Mouse (Mus musculus) G1E (cell line): ENCODE results near the gene Lgals3.

Experiments
- CTCF ChIP-seq: IDR thresholded peaks from 2 replicates; pipeline ENCODE4 v1.5.1; 2012; ENCODE audit warnings: low read depth, low read length, inconsistent platforms, mixed read lengths
- GATA1 ChIP-seq: IDR thresholded peaks from 2 replicates; pipeline ENCODE4 v1.6.1; 2012; ENCODE audit warnings: borderline replicate concordance, low read length, inconsistent platforms, mixed read lengths
- GATA2 ChIP-seq: IDR thresholded peaks from 2 replicates; pipeline ENCODE4 v1.6.1; 2012; ENCODE audit warnings: low read depth, low read length, inconsistent platforms, borderline replicate concordance
- TAL1 ChIP-seq: conservative IDR thresholded peaks from 2 replicates; pipeline ENCODE4 v1.6.1; 2012; ENCODE audit warnings: low read depth, low read length, inconsistent platforms, mixed read lengths

GRCm38 (mm10) chr14:47346715-47347114, 20.8 kb upstream of the Lgals3 start:
- no peak for TF ChIP-seq CTCF
- TF ChIP-seq TAL1, result no peak
- no peak for TF ChIP-seq GATA2
- no peak for TF ChIP-seq GATA1
